Mouse (Mus musculus): Measurements from ENCODE around the gene Lhfpl2. TPM values are rescaled to one million over a fixed set of nuclear protein-coding genes. Genes with fewer than 3 reads are reported as not detected.

Gene Lhfpl2
- total RNA-seq, 2 experiments from 2014 or later: 25.2 to 27.3 TPM

DNA sequence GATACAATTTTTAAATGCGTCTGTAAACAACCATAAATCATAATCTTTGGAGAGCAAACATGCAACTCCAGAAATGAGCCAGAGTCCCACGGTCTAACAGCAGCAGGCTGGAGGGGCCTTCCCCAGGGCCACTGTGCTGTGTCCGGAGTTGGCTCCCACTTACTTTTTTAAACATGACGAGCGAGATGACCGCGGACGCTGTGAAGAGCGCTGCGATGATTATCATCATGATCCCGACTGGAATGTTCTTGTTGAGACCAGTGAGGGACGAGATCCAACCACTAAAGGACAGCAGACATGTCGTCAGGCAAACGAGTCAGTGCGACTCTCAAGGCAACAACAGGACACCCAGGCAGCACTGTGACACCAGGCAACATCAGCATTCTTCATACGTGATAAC, 150.4 kb downstream of the Lhfpl2 start:
- no peak for DNase-seq (ENCODE audit: low spot score in 2 of 2)

DNA sequence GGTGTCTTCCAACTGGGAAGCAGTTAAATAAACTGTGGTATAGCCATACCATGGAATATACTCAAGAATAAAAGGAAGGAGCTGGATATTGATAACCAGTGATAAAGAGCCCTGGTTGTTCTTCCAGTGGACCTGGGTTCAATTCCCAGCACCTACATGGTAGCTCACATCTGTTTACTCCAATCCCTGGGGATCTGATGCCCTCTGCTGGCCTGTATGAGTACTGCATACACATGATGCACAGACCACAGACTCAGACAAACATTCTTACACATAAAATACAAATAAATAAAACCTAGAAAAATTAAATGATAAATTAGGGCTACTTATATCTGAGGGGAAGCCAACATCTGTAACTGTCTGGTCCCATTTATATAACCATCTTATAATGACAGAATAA, 151.3 kb downstream of the Lhfpl2 start:
- no peak for DNase-seq (ENCODE audit: low spot score in 2 of 2)

DNA sequence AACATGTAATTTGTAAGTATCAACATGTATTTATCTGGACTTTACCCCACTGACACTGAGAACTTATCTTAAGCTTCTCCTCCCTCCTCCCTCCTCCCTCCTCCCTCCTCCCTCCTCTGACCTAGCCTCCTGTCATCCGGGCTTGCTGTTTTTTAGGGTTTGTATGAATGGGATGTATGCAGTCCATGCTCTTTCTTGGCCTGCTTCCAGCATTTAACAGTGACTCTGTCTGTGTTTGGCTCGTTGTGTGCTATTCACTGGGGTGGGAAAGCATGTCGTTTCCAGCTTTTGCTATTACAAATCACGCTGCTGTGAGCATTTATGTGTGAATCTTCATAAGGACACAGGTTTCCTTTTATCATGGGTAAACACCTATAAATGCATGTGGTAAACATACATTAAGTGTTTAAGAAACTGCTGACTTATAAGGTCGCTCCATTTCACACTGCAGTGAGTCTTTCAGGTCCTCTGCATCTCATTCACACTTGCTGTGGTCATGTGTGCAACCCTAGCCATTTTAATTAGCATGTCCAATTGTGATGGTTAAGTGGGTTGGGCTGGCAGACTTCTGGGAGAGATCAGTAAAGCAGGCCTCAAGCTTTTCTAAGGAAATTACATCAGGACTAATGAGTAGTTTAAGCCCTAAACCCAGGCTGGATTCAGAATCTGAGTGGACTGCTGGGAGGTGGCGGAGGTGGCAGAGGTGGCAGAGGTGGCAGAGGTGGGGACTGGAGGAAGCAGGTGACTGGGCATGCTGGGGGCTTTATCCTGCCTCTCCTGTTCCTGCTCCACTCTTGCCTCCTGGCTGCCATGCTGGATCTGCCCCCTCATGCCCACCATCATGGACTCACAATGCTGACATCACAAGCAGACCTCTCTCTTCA, 153.9 kb downstream of the Lhfpl2 start:
- no peak for DNase-seq (ENCODE audit: low spot score in 2 of 2)

DNA sequence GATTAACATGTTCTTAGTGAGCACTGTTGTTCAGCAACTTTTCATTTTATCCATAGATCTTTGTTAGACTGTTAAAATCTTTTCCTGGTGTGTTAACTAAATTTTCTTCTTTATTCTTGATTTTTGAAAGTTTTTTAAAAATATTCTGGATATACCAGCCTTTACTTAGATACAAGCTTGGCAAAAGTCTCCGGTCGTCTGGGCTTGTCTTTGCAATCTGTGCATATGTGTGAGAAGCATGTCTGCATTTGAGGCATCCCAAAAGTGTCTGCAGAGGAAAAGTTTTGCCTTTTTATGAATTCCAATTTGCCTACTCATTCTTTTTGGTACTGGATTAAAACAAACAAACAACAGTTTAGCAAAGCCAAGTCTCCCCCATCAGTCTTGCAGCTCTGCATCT, 154.6 kb downstream of the Lhfpl2 start:
- DNase-seq (ENCODE audit: low spot score in 2 of 2): no peak

DNA sequence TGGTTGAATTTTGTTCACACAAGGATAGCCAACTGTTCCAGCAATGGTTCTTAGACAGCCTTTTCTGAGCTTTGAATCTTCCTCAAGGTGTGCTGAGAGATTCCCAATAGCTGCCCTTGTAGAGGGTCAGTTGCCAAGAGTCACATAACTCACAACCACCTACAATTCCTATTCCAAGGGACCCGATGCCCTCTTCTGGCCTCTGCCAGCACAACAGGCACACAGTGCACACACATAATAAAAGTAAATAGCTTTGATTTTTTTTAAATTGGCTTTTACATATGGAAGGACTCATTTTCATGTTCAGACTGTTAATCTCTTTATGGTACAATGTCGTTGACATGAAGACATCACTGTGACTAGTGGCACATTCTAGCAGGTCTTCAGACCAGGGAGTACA, 155.1 kb downstream of the Lhfpl2 start:
- no peak for DNase-seq (ENCODE audit: low spot score in 2 of 2)

DNA sequence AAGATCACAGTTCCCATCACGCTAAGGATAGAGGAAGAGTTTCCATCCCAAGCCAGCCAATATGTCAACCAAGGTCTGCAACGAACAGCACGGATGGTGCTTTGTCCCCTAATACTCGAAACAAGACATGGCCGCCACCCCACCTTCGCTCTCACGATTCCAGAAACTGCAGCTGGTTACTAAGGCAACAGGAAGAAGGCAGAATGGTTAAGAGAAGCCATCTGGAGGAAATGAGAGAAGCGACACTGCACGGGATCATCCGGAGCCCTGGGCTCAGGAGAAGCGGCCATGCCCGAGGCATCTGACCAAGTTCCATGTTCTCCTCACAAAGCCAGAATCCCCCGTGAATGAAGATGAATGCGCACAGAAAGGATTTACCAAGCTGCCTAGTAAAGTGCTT, 166.0 kb downstream of the Lhfpl2 start:
- peak in 1 of 2 experiments; percentile 32 for DNase-seq (ENCODE audit: low spot score in 2 of 2)

DNA sequence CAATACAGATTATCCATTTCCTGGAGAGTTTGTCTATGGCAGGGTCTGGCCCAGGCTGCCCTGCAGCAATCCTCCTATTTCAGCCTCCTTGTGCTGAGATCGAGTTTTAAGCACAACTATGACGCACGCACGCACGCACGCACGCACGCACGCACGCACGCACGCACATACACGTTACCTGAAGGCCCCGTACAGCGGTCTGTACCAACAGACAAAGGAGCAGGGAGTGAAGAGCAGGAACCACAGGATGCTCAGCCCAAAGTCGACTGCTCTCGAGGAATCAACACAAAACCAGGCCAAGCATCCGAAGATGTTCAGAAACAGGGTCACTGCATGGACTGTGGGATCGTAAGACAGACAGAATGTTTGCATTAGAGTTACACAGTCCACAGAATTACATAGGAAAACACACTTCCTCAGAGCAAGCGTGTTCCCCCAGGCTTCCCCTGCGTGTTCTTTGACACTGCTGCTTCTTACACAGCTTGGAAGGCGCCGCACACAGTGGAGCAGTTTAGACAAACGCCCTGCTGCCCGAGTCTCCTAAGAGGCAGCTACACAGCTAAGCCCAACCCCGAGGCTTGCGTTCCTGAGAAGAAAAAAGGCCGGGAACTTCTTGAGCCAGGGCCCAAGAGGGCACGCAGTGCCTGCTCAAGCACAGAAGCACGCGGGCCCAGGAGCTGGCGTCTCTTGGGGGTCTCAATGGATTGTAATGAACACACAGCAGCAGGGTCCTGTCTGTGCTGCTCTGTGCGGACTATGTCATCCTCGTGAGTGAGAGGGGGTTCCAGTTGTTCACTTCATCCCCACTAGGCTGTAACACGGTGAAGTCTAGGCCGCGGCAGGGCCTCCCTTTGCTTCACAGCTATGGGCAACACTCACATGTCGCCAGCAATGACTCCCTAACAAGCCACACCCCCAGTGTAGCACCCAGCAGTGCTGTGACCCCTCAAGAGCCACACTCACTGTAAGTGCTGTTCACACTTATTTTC, 167.4 kb downstream of the Lhfpl2 start:
- no peak for DNase-seq (ENCODE audit: low spot score in 2 of 2)

DNA sequence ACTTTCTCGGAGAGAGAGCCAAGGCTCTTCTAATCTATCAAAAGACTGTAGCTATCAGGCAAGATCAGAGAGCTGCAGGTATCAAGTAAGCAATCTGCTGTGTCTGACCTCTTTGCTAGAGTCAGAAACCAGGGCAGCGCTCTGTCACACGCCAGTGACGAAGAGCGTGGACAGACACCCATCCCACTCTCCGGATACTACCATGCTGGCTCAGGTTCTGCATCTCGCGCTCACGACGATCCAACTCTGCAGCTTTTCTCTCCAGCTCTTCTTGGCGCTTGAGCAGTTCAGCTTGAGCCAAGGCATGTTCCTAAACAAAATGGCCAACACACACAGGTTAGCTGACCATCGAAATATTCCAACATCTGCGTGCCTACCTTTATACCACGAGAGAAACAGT, 174.3 kb downstream of the Lhfpl2 start:
- DNase-seq (ENCODE audit: low spot score in 2 of 2): no peak

DNA sequence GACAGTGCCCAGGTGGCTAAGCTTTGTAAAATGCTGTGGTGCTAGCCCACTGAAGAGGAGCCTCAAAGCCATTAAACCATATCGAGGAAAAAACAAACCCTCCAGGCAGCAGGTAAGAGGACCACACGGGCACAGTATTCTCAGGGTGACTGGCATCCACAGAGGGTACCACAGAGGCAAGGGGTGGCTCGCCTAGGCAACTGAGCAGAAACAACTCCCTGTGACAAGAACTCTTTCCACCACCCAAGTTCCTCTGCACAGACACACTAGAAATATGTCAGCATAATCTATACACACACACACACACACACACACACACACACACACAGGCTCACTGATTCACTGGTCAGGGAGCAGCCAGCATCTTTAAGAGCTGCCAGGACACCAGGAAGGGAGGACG, 181.9 kb downstream of the Lhfpl2 start:
- no peak for DNase-seq (ENCODE audit: low spot score in 2 of 2)

DNA sequence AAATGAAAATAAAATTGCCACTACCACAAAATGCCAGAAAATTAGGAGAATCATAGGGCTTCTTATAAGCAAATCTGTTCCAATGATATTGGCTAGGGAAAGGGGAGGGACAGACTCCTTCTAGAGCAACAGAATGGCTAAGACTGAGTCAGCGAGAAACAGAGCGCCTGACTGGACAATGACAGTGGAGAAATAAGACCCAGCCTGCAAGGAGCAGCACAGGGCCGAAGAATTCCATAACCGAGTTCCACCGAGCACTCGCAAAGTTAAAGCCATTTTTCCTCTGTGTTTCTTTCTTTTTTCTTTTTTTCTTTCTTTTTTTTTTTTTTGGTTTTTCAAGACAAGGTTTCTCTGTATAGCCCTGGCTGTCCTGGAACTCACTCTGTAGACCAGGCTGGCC, 182.5 kb downstream of the Lhfpl2 start:
- DNase-seq (ENCODE audit: low spot score in 2 of 2): no peak

DNA sequence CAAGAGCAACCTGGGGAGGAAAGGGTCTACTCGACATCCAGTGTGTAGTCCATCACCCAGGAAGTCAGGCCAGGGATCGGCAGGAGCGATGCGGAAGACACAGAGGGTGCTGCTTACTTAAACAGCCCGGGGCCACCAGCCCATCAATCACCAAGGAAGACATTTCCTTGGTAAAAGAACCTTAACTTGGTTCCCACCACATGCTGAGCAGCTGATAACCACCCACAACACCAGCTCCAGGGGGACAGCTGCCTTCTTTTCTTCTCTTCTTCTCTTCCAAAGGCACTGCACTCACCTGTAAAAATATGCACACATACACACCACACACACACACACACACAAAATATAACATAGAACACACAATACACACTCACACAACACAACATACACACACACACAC, 183.3 kb downstream of the Lhfpl2 start:
- DNase-seq (ENCODE audit: low spot score in 2 of 2): no peak

DNA sequence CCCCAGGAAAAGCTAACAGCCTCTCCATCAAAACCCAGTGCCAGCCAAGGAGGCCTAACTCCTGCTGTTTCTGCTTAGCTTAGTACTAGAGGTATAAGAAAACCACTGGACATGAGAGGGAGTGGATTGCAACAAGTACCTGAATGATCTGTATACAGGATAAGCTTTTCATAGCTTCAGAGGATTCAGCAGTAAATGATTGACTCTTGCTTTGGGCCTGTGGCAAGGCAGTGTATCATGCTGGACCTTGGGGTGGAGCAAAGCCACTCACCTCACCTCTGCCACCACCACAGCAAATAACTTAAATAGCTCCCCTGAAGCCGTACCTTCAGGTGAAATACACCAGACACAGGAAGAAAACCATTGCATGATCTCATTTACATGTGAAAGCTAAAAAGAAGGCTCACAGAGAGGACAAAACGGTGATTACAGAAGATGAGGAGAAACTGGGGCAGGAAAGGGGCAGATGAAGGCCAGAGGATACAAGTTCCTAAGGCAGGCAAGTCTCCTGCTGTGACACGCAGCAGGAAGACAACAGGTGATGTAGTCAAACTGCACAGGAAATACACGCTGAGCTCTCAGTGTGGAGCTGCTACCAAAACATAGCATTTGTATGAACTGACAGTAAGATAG, 184.4 kb downstream of the Lhfpl2 start:
- no peak for DNase-seq (ENCODE audit: low spot score in 2 of 2)

DNA sequence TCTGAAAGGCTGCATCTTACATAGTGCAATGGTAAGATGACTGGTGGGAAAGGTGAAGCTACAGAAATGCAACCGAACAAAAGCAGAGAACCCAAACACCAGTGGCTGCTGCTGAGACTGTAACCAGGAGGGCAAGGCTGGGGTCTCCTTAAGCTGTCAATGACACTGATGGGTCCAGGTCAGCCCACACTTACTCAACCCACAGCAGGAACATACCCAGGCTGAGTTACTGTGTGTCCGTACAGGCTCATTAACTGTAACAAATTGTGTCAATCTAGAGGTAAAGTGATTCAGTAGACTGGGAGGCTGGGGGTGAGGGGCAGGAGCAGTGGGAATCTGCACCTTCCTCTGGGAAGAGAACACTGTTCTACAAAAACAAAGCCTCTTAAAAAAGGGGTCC, 185.3 kb downstream of the Lhfpl2 start:
- no peak for DNase-seq (ENCODE audit: low spot score in 2 of 2)

Other genes starting within 250 kb of the Lhfpl2 start
- gene Scamp1, start 228.1 kb downstream of the Lhfpl2 start, total RNA-seq (2021): 100 to 1,000 TPM; 160 to 186 TPM